Mouse (Mus musculus): ENCODE results near the gene Ndst2.

- TF ChIP-seq EP300 (IDR thresholded peaks at IDR 0.05; ENCODE audit: low read depth): no peak
- TF ChIP-seq CTCF (IDR thresholded peaks at IDR 0.05; ENCODE audit: low read depth): no peak
These were observed 45.9 kb upstream of the Ndst2 start for GRCm38 (mm10) chr14:20780217-20780616.

All from liver, postnatal 0 days (tissue).